Mouse (Mus musculus) brain, embryonic 18.5 days (tissue): ENCODE results near the gene Olfr1364.
A peak's percentile ranks its signal among the peaks of the same experiment; 100 is the strongest.

Experiments used
- DNase-seq: peaks from one replicate; pipeline ENCODE4 v3.0.0-alpha.2; 2012; ENCODE audit warnings: low read depth, low spot score

Olfr1364 gene

GRCm38 (mm10) chr13:21581659-21582058 is at the start of gene Olfr1364:
Gene Olfr1364 (minus strand): TSS chr13:21581759.
- no peak for DNase-seq

GRCm38 (mm10) chr13:21613922-21614321 is 32.4 kb upstream of the Olfr1364 start, which contains the start of gene Olfr1362:
Gene Olfr1362 (minus strand): TSS chr13:21614022.
- no peak for DNase-seq

DNA sequence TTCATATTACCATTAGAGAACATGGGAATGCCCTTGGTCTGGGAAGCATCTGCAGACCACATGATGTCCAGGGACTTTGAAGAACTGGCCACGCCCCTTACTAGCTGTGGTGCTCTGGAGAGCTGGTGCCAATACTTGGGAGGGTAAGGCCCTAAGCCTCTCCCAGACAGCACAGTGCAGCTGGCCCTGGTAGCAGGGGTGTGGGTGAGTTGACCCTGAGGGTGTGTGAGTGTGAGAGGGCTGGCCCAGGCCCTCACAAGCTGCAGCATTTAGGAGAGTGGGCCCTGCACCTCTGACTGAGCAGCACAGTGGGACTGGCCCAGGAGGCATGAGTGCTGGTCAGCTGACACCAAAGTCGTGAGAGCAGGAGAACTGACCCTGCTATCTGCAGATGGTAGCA is 10.1 kb upstream of the Olfr1364 start:
- DNase-seq, result no peak

GRCm38 (mm10) chr13:21559793-21560192 is 21.8 kb downstream of the Olfr1364 start, which contains the start of gene Olfr1535:
Gene Olfr1535 (minus strand): TSS chr13:21559893.
- DNase-seq, result no peak

DNA sequence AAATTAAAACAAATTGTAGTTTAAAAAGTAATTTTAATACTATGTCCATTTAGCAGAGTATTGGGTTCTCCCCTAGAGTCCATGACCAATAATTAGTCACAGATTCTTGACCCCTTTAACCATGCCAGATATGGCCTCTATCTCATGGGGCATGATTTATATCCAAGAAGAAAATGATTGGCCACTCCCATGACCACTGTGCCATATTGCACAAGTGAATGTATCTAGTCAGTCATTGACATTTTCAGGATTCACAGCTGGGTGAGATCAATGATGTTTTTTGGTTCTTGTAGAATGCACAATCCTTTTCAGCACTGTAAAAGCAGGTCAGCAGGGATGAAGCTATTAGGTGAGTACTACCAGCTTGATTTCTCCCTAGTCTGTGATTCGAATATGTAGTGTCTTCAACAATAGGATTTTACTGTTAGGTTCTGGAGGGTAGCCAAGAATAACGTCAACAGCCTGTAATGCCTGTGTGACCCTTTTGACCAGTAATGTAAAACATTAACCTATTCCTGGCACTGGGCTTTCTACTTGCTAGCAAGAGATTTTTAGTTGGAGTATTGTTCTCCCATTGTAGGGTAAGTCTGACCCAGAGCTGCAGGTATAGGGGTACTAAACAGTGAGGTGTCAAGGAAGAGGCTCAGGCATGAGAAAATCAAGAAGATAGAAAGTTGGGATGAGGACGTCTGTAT is 31.0 kb downstream of the Olfr1364 start:
- no peak for DNase-seq

- DNase-seq, result no peak
Measured at GRCm38 (mm10) chr13:21549487-21549886, 32.1 kb downstream of the Olfr1364 start.

- no peak for DNase-seq
Measured at GRCm38 (mm10) chr13:21542708-21543107, 38.9 kb downstream of the Olfr1364 start, which contains the start of gene Olfr1366. Gene Olfr1366 (minus strand): TSS chr13:21542808.

- peak; percentile 64 for DNase-seq
Measured at GRCm38 (mm10) chr13:21530781-21531201, 50.8 kb downstream of the Olfr1364 start, which contains the start of gene Zkscan8. Gene Zkscan8 (minus strand): TSS chr13:21531120.

DNA sequence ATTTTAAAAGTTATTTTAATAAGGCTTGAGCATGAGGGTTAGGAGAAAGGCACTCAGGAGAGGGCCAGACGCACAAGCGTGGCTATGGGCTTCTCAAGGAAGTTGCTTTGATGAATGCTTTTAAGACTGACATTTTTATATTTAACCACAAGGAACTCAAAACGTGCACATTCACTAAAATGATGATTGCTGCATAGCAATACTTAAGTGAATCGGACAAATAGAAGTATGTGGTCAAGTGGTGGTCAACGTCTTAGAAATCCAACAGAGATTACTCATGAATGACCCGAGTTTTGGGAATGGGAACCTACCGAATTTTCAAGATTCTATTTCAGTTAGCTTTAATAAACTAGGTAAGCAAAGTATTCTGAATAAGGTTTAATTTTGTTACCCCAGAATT is 51.4 kb downstream of the Olfr1364 start:
- DNase-seq, result no peak
